Mouse (Mus musculus) granulocyte monocyte progenitor cell, adult 5-6 weeks (primary cell): ENCODE data around the gene Nop58. TPM values are rescaled to one million over a fixed set of nuclear protein-coding genes. Genes with fewer than 3 reads are reported as not detected.
"Not testable (repeated sequence)": the region's sequence is repeated elsewhere in the genome, so short reads cannot be mapped to it uniquely, and the experiment has no call there.

ENCODE experiments used
- ATAC-seq: replicated peaks from 2 replicates; pipeline ENCODE4 v1.8.0; 2016; ENCODE audit warnings: mild to moderate bottlenecking, moderate TSS enrichment, inconsistent platforms; ENCODE audit not compliant: poor library complexity, severe bottlenecking
- total RNA-seq, 2 experiments: library from RNA; stranded (forward) in 1 of 2; stranded (reverse) in 1 of 2; fragments of 200-712, 200-1000 nt in 1 of 2; fragments of >200 nt in 1 of 2; fragmentation: Nextera tagmentation in 1 of 2; gene quantifications; 2 replicates each; pipeline ENCODE4 v1.2.3; 2014 to 2017

The Nop58 gene
- total RNA-seq, 2 experiments from 2014 or later: 141 to 1,436 TPM

DNA sequence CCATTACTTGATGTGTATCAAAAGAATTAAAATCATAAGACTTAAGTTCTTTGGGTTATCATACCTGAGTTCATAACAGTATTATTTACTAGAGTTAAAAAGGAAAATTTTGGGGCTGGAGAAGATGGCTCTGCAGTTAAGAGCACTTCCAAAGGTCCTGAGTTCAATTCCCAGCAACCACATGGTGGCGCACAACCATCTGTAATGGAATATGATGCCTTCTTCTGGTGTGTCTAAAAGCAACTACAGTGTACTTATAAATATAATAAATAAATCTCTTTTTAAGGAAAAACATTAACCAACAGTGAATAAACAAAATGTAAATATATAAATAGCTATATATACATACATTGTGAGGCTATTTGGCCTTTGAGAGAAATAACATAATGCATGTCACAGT, 17.0 kb downstream of the Nop58 start:
- no peak for ATAC-seq

DNA sequence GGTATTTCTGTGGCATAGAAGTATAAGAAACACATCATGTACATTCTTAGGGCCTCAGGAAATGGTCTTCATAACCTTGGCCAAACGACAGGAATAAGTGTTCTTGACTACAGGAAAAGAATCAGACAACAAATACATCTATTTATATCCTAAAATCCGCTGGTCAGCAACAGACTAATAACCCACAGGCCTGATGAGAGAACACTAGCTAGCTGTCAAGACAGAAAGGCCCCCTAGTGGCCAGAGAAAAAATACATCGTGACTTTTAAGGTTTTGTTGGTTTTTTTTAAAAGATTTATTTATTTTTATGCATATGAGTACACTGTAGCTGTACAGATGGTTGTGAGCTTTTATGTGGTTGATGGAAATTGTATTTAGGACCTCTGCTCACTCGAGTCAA, 35.1 kb downstream of the Nop58 start:
- no peak; the same call in 1 of the 2 replicates for ATAC-seq

DNA sequence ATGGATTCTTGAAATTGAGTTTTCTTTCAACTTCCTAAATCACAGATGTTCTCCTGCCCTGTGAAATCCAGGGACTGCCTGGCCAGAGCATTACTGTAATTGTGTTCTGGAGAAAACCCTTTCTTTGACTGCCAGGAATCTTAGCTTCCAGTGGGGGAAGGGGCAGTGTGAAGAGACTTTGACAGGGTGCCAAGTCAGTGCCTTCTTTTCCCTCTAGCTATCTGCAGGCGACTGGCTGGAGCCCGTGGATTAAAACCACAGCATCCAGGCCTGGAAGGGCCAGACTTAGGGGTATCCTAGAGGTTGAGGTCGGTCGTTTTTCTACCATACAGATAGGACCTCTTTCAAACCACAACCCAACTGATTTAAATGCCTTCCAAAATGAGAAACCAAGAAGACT, 40.9 kb downstream of the Nop58 start:
- ATAC-seq: no peak

DNA sequence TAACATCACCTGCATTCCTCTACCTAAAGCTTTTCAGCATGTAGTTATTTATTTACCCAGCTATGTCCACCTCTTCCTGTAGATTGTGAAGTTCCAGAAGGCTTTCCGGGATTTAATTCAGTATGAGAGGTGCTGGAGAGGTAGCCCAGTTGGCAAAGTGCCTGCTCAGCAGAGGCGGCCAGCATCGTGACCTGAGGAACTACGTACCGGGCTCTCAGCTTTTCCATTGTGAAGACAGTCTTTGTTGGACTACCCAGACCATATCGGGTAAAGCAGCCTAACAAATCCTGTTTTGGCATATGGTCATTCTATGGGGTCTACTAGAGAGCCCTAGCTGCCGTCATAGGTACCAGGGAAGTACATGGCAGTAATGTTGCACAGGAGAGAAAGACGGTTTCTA, 45.3 kb downstream of the Nop58 start:
- no peak for ATAC-seq

DNA sequence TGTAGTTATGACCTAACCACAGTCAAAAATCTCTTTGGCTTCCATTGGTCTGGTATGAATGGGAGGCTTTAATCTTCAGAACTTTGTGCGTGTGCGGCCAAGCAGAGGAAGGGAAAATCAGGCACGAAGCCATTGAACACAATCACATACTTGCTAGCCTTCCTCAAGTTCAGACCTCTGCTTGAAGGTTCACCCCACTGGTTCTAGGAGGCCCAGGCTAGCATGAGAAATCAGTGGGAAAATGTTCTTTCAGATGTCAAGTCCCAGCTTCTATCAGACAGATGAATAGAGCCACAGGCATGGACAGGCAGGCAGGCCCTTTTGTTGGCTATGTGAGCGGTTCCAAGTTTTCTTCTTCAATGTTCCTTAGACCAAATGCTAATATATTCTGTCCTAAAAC, 46.0 kb downstream of the Nop58 start:
- ATAC-seq: no peak

DNA sequence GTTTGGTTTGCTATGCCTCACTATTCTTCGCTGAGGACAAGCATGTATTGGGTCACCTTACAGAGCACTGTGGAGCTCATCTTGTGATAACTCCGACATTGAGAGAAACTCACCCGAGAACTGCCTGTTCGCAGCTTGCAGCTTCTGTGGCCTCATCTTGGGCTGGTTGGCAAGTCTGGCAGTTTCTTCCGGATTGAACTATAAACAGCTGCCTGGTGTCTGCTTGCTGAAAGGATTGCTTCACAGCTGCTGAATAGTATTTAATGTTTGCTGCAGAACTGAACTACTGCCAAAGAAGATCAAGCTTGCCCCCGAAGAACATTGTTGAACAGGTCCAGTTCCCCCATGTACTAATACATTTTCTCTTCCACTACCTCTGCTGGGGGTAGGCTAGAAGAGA, 49.3 kb downstream of the Nop58 start:
- no peak for ATAC-seq

DNA sequence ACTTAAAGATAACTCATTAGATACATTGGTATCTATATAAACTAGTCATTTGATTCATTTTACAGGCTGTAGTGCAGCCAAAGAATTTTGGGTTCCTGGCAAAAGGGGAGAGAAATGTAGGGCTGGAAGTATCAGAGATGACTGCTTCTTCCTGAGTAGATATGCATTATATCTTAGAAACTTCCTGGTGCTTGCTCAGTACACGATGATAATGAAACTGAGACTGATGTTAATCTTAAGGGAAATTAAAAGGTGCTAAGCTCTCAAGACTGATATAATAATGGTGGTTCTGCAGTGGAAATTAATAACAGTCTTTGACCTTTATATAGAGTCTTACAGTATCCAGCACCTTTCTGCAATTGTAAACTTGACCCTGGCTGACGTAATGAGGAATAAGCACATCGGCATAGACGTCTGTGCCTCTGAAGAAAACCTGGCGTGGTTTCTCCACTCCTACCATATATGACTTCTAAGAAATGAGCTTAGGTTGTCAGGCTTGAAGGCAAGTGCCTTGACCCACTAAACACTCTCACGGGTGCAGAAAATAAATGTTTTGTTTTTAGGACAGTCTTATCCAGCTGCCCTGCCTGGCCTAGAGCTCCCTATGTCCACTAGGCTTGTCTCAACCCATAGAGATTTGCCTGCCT, 54.1 kb downstream of the Nop58 start:
- no peak for ATAC-seq

DNA sequence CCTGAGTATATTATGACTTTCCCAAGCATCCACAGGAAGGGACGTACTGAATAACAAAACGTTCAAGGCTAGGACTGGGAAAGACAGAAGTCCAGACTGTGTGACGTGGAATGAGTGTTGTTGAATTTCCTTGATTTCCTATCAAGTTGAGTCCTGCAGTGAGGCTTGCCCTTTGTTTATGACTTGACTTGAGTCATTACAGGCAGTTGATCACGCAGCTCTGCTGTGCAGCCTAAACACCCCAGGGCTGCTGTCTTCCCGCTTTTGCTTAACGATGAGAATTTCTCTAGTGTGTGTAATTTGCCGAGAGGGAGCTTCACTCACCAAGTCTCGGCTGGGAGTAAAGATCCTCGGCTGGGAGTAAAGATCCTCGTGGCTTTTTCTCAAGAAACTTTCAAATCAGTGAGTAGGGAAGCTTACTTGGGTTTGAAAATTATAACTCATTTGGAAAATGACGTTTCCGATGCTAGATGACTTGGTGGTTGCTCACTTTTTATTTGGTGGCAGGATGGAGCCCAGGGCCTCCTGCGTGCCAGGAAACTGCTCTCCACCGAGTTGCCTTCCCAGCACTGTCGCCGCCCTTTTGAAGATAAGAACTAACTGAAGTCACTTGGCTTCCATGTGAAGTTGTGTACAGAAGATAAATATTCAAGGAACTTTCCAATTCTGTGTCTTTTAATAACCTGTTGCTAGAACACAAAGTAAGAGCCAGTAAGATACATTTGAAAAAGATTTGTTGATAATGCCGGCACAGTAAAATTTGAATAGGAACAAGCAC, 55.0 kb downstream of the Nop58 start:
- ATAC-seq: no peak

DNA sequence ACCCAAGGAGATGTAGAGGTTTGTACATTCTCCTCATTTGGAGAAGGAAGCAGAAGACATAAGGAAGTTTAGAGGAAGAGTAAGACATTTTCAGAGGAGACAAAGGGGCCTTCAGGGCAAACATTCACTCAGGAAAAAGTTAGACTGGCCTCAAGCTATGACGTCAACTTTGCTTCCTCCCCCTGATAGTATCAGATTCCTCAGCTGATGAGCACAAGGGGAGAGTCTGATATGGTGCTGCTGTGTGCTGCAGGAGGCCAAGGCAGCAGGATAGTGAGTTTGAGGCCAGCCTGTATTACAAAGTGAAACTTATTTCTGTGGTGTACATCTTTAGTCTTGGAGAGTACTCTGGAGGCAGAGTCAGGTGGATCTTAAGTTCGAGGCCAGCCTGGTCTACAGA, 64.3 kb downstream of the Nop58 start:
- no peak for ATAC-seq

DNA sequence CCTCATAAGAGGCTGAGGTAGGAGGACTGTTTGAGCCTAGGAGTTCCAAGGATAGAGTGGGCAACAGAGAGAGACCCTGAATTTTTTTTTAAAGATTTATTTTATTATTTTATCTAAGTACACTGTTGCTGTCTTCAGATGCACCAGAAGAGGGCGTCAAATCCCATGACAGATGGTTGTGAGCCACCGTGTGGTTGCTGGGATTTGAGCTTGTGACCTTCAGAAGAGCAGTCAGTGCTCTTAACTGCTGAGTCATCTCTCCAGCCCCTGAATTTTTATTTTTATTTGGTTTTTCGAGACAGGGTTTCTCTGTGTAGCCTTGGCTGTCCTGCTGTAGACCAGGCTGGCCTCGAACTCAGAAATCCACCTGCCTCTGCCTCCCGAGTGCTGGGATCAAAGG, 65.0 kb downstream of the Nop58 start:
- ATAC-seq: not testable (repeated sequence)

DNA sequence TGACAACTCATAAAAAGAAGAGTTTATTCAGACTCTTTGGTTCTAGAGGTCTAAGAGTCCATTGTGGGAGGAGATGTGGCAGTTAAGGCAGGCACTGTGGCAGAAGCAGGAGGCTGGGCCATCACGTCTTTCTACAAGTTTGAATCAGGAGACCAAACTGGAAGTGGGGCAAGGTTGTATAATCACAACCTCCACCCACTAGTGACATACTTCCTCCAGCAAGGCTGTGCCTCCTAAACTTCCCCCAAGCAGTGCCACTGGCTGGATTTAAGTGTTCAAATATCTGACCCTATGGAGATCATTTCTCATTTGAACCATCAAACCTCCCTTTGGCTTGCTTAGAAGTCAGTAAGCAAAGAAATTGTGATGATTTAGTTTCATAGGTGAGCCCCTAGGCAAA, 70.5 kb downstream of the Nop58 start:
- ATAC-seq: peak; percentile 46; the same call in 1 of the 2 replicates

DNA sequence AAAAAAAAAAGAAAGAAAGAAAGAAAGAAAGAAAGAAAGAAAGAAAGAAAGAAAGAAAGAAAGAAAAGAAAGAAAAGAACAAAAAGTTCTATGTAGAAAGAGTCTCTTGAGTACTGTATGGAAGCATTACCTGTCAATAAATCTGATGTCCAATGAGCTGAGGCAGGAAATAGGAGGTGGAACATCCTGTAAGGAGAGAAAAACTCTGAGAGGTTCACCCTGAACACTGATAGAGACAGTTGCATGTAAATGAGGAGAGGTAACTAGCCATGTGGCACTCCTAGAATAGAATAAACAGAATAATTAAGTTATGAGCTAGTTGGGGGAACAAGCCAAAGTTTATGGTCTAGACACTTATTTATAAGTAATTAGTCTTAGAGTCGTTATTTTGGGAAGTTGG, 73.6 kb downstream of the Nop58 start:
- ATAC-seq: no peak

DNA sequence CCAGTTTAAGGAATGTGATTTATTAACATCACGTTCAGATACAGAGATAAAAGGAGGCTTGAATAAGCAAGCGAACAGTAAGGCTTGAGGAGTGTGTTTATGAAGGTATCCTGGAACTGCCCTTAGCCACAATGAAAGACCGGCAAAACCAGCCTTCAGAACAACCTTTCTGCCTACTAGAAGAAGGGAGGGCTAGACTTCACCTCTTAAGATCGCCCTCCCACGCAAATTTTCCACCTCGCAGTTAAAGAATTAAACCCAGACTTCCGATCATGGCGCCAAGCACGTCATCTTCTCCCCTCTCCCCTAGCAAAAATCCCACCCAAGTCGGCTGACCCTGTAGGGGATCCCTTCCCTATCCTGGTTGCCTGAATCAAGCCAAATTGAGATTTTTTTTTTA, 77.4 kb downstream of the Nop58 start:
- ATAC-seq: no peak

DNA sequence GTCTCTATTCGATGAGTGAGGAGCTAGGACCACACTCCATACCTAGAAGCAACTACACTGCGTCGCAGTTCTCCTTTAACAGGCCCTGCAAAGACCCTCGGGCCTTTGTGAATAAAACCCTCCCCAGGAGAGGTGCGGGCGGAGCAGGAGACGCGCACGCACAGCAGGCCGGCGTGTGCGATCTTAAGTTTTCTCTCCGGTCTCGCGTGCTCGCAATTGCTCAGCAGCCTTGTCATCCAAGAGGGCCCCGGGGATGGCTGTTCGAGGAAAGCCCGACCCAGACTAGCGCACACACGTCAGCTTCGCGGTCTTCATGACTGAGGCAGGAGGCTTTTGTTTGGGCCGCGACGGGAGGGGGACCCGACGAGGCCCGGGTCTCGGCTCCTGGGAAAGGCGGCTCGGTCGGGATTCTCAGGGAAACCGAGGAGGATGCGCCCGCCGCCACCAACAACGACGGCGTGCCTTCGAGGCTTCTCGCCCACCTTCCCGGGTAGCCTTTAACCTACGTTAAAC, 77.9 kb downstream of the Nop58 start:
- ATAC-seq: peak; percentile 30

DNA sequence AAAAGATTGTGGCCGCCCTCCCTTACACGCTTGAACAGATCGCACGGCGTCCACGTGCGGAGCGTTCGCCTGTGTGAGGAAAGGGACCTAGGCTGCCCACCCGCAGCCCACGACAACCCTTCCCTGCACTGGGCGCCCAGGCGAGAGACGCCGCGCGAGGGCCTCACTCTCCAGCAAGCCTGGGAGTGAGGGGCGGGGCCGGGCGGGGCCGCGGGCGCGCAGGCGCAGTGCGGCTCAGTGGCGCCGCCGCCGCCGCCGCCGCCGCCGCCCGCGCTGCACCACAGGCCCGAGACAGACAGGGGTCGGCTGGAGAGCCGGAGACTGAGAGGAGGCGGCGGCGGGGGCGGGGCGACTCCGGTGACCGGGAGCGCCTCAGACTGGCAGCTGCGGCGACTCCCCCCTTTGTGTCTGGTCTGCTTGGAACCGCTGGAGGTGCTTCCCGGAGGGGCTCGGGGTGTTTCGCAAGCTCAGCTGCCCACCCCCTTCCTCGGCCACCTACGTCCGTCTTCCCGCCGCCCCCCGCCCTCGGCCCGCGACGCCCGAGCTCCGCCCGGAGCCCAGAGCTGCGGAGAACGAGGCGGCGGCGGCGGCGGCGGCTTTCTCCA, 78.5 kb downstream of the Nop58 start, which contains the start of gene Bmpr2:
Bmpr2 (plus strand) TSS at position 237 of the 605 bp plus-strand sequence.
- peak; percentile 77 for ATAC-seq

DNA sequence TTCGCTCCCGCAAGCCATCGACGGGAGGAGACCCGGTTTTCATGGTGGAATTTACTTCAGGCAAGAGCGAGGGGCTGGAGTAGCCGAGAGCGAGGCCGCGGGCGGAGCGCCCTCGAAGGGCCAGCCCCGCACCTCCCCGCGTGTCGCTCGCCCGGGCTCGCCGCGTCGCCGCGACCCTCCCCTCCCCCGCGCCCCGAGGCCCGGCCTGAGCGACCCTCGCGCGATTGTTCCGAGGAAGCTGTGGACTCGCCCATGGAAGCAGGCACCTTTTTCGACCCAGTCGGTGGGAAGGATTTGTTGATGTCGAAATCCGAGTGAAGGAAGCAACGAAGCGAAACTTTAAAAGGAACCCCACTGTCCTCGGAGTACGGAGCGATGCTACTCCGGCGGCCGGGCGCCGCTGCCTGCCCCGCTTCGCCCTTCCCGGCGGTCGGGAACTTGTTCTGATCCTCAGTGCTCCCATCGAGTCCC, 79.0 kb downstream of the Nop58 start:
- ATAC-seq: peak; percentile 56

DNA sequence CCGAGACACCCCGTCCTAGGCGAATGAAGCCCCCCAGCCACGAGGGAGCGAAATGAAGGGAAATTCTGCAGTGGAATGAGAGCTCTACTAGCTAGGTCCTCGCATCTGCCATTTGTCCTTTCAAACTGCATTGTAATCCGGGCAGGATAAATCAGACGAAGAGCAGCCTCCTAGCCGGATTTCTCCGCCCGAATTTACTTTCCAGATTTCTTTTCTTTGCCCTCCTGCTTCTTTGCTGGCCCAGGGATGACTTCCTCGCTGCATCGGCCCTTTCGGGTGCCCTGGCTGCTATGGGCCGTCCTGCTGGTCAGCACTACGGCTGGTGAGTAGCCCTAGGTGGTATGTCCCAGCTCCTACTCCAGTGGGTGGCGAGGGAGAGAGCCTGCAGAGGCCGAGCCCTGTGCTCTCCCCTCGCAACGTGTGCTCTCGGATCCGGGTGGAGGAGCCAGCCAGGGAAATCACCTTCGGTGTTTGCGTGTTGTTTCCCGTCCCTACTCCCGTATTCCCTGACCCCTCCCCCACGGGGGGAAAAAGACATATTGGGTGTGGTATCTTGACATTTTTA, 79.7 kb downstream of the Nop58 start:
- peak; percentile 38 for ATAC-seq

DNA sequence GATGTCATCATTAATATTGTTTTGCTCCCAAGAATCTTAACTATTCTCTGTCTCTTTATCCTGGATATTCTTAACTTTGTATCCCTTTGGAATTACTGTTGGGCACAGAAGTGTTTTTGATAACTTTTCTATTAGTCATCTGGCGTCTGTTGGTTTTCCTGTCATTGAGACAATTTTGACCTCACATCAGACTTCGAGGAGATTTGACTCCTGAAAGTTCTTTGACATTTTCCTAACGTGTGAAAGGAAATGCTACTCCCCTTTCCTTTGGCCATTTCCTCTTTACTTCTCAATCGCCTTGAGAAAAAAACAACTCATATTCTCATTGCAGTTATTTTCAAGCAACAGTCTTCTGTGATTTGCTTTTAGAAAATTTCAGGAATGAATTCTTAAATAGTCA, 80.5 kb downstream of the Nop58 start:
- no peak for ATAC-seq

DNA sequence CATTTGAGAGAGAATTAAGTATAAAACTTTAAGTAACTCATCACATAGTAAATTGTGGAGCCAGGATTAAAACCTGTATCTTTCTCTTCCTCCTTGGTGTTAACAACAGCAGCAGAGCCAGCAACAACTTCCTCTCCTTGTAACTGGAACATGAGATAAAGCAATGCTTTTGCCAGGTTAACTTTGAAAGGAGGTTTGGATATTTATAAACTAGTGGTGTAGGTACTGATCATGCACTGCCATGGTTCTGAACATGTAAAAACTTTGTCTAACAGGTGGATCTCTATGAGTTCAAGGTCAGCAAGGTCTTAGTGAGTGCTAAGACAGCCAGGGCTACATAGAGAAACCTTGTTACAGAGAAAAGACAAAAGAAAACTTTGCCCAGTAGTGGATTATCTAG, 81.9 kb downstream of the Nop58 start:
- ATAC-seq: no peak
